Mouse (Mus musculus) limb, embryonic 11.5 days (tissue): ENCODE data around the gene Hsd17b7. TPM values are rescaled to one million over a fixed set of nuclear protein-coding genes. Genes with fewer than 3 reads are reported as not detected.
"Not testable (repeated sequence)": the region's sequence is repeated elsewhere in the genome, so short reads cannot be mapped to it uniquely, and the experiment has no call there.

Experiments
- ATAC-seq: fragments of 200-750 bp; cut with Nextera tagmentation; 2 replicates; pipeline ENCODE4 v1.8.0; 2017; ENCODE audit warnings: low read depth; ENCODE audit not compliant: insufficient number of reproducible peaks, low FRiP score, low TSS enrichment
- DNase-seq: peaks from one replicate; pipeline ENCODE4 v3.0.0-alpha.2; 2015; ENCODE audit warnings: low spot score
- H3K27ac ChIP-seq: fragments of 300-500 bp; sonication (generic); replicated peaks from 2 replicates; pipeline ENCODE4 v1.5.1; 2014; ENCODE audit warnings: low read depth, mild to moderate bottlenecking, low read length
- H3K27me3 ChIP-seq: fragments of 300-500 bp; sonication (generic); 2 replicates; pipeline ENCODE4 v1.6.1; 2014; ENCODE audit warnings: mild to moderate bottlenecking, low read length, mixed read lengths; ENCODE audit not compliant: control insufficient read depth, insufficient read depth
- H3K36me3 ChIP-seq: fragments of 300-500 bp; sonication (generic); 2 replicates; pipeline ENCODE4 v1.6.1; 2014; ENCODE audit warnings: mild to moderate bottlenecking, low read length, moderate library complexity, mixed read lengths; ENCODE audit not compliant: control insufficient read depth, insufficient read depth
- H3K4me1 ChIP-seq: fragments of 300-500 bp; sonication (generic); 2 replicates; pipeline ENCODE4 v1.6.1; 2014; ENCODE audit warnings: low read length, mixed read lengths; ENCODE audit not compliant: control insufficient read depth, insufficient read depth
- H3K4me2 ChIP-seq: fragments of 300-500 bp; sonication (generic); 2 replicates; pipeline ENCODE4 v1.6.1; 2014; ENCODE audit warnings: low read depth, mild to moderate bottlenecking, moderate library complexity; ENCODE audit not compliant: severe bottlenecking
- H3K4me3 ChIP-seq: fragments of 300-500 bp; sonication (generic); 2 replicates; pipeline ENCODE4 v1.5.1; 2014; ENCODE audit warnings: low read depth, low read length
- H3K9ac ChIP-seq: fragments of 300-500 bp; sonication (generic); 2 replicates; pipeline ENCODE4 v1.6.1; 2014; ENCODE audit warnings: mild to moderate bottlenecking, low read length
- H3K9me3 ChIP-seq: fragments of 300-500 bp; sonication (generic); 2 replicates; pipeline ENCODE4 v1.6.1; 2016; ENCODE audit warnings: low read length; ENCODE audit not compliant: control insufficient read depth
- WGBS: fragments of 180-500 bp; shearing (Covaris S2); extraction: QIAGEN DNeasy Blood & Tissue Kit; methylation state at CpG from one replicate; pipeline ENCODE4 v1.1.7; 2014; 5-methylcytosine and 5-hydroxymethylcytosine counted together
- polyA plus RNA-seq: library from polyadenylated mRNA; unstranded; fragments of >200 nt; fragmentation: Nextera tagmentation; extraction: Ambion mirVana; gene quantifications from 2 replicates; pipeline ENCODE4 v1.2.1, GENCODE M21; 2014

Gene Hsd17b7
- 14.3 TPM in 2 replicates for polyA plus RNA-seq

DNA sequence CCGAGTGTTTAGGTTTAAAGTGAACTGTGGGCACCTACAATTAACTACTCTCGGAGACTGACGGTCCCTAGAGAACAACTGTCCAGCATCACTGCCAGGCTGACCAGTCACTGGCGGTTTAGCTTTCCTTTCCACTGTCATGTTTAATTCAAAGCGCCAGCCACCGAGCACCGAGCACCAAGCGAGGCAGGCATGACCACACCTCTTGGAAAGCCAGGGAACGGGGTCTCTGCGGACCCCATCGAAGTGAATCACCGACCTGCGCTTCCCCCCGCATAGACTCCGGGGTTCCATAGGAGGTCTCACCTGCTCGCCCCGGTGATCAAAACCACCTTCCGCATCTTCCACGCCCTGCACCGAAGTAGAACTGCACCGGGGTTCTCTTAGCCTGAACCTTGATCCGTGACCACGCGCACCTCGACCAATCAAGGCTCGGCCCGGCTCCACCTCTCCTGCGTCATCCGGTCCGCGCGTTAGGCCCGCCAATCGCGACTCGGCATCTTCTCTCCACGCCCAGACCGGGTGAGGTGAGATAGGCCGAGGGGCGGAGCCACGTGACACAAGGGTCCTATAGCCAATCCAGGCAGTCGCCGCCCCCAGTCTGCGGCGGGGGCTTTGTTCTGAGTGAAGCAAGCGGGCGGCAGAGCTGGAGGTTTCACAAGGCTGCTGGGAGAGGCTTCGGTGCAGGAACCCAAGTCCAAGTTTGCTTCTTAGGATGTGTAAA lies at the start of gene Hsd17b7:
TSS of gene Hsd17b7 (minus strand) at position 450 of the 724 bp plus-strand sequence.
- ATAC-seq (peak; percentile 100), DNase-seq (peak; percentile 99)
- Histone ChIP-seq H3K36me3 (no peaks in the 10 kb centered on the region; the same call in 1 of the 2 replicates), H3K9ac (peak within 1 kb of the TSS; percentile 57), H3K4me2 (peak within 1 kb of the TSS; percentile 64), H3K9me3 (no peaks in the 10 kb centered on the region), H3K4me1 (no peaks in the 10 kb centered on the region), H3K27ac (peak within 1 kb of the TSS; percentile 49; the same call in 1 of the 2 replicates), H3K4me3 (peak within 1 kb of the TSS; percentile 43), H3K27me3 (no peaks in the 10 kb centered on the region)
- under 1% methylated on average over 48 of the region's 48 CpGs for WGBS

GRCm38 (mm10) chr1:170014784-170015183 lies 45.7 kb upstream of the Hsd17b7 start:
- ATAC-seq (no peak), DNase-seq (no peak)
- WGBS, result 97% methylated on average over 3 of the region's 3 CpGs
- Histone ChIP-seq H3K9me3 (peaks cover 13% of the 10 kb centered on the region; the same call in 1 of the 2 replicates), H3K4me3 (no peak overlapping the region), H3K4me2 (no peak overlapping the region), H3K36me3 (0 out of 2 replicates have a peak, but pooled peaks cover 3% of the 10 kb centered on the region), H3K9ac (no peak overlapping the region), H3K4me1 (no peaks in the 10 kb centered on the region), H3K27me3 (no peaks in the 10 kb centered on the region), H3K27ac (no peak overlapping the region)

- no peak for ATAC-seq
- no peak overlapping the region for H3K4me2 ChIP-seq
- WGBS, result 92% methylated on average over 15 of the region's 15 CpGs
Observed at GRCm38 (mm10) chr1:170010716-170011505, 41.9 kb upstream of the Hsd17b7 start.

GRCm38 (mm10) chr1:170009296-170009695 lies 40.3 kb upstream of the Hsd17b7 start:
- H3K4me2 ChIP-seq, result no peak overlapping the region
- H3K27ac ChIP-seq, result no peak overlapping the region
- no peaks in the 10 kb centered on the region for H3K9me3 ChIP-seq
- 98% methylated on average over 1 of the region's 1 CpGs for WGBS
- no peak overlapping the region for H3K9ac ChIP-seq
- DNase-seq, result no peak
- H3K4me3 ChIP-seq, result no peak overlapping the region
- H3K36me3 ChIP-seq, result peaks cover 5% of the 10 kb centered on the region; the same call in 1 of the 2 replicates
- no peak for ATAC-seq
- no peaks in the 10 kb centered on the region for H3K4me1 ChIP-seq
- no peaks in the 10 kb centered on the region for H3K27me3 ChIP-seq

More at GRCm38 (mm10) chr1:170010716-170011505, 41.9 kb upstream of the Hsd17b7 start:
- Histone ChIP-seq H3K9ac (no peak overlapping the region), H3K27ac (no peak overlapping the region), H3K4me3 (no peak overlapping the region), H3K9me3 (no peaks in the 10 kb centered on the region), H3K27me3 (no peaks in the 10 kb centered on the region), H3K4me1 (no peaks in the 10 kb centered on the region), H3K36me3 (no peaks in the 10 kb centered on the region)
- no peak for DNase-seq

- H3K4me1 ChIP-seq, result no peaks in the 10 kb centered on the region
- no peak overlapping the region for H3K4me3 ChIP-seq
- H3K9ac ChIP-seq, result no peak overlapping the region
- no peaks in the 10 kb centered on the region for H3K27me3 ChIP-seq
- 67% methylated on average over 13 of the region's 13 CpGs for WGBS
- H3K27ac ChIP-seq, result no peak overlapping the region
- no peak for ATAC-seq
- H3K9me3 ChIP-seq, result no peaks in the 10 kb centered on the region
- no peak overlapping the region for H3K4me2 ChIP-seq
- DNase-seq, result no peak
- peaks cover 7% of the 10 kb centered on the region; the same call in 1 of the 2 replicates for H3K36me3 ChIP-seq
Observed at GRCm38 (mm10) chr1:170008432-170009220, 39.6 kb upstream of the Hsd17b7 start.

- peaks cover 10% of the 10 kb centered on the region; the same call in 1 of the 2 replicates for H3K36me3 ChIP-seq
- no peaks in the 10 kb centered on the region for H3K4me1 ChIP-seq
- H3K4me3 ChIP-seq, result no peak overlapping the region
- no peak overlapping the region for H3K4me2 ChIP-seq
- no peaks in the 10 kb centered on the region for H3K27me3 ChIP-seq
- H3K27ac ChIP-seq, result no peak overlapping the region
- H3K9ac ChIP-seq, result no peak overlapping the region
- DNase-seq, result no peak
- no peak for ATAC-seq
- no peaks in the 10 kb centered on the region for H3K9me3 ChIP-seq
- WGBS, result 65% methylated on average over 5 of the region's 5 CpGs
Observed at GRCm38 (mm10) chr1:170006516-170006915, 37.5 kb upstream of the Hsd17b7 start.

- Histone ChIP-seq H3K27me3 (no peaks in the 10 kb centered on the region), H3K4me1 (no peaks in the 10 kb centered on the region), H3K4me3 (no peak overlapping the region), H3K4me2 (no peak overlapping the region), H3K36me3 (peaks cover 10% of the 10 kb centered on the region; the same call in 1 of the 2 replicates), H3K9ac (no peak overlapping the region), H3K27ac (no peak overlapping the region), H3K9me3 (no peaks in the 10 kb centered on the region)
- DNase-seq (no peak), ATAC-seq (no peak)
- 72% methylated on average over 3 of the region's 3 CpGs for WGBS
Observed at GRCm38 (mm10) chr1:170005297-170005696, 36.3 kb upstream of the Hsd17b7 start.

DNA sequence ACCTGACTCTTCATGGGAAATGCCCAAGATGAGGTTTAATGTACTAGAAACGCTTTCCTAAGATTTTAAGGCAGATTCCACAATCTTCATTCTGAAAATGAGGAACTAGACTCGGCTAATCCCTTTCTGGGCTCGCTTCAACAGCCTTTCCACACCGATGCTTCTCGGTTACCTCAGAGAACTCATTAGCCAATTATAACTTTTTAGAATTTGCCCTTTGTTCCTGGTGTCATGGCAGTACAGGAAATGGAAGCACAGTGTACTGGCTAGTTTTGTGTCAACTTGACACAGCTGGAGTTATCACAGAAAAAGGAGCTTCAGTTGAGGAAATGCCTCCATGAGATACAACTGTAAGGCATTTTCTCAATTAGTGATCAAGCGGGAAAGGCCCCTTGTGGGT lies 24.9 kb upstream of the Hsd17b7 start:
- H3K27ac ChIP-seq, H3K4me1 ChIP-seq, DNase-seq, H3K27me3 ChIP-seq, H3K9ac ChIP-seq, H3K4me3 ChIP-seq, ATAC-seq, H3K9me3 ChIP-seq, H3K36me3 ChIP-seq, H3K4me2 ChIP-seq: not testable (repeated sequence)
- 96% methylated on average over 6 of the region's 6 CpGs for WGBS
